Mouse (Mus musculus) cerebellum, adult 2 months (tissue): Measurements from ENCODE around the gene Rasgef1b.

Source experiments
- CTCF ChIP-seq: fragments of 200-500 bp; IDR thresholded peaks from 2 replicates; pipeline ENCODE4 v1.5.1; 2011; ENCODE audit warnings: low read depth, mild to moderate bottlenecking, control low read depth, low read length, moderate library complexity, borderline replicate concordance; ENCODE audit not compliant: insufficient read depth
- POLR2A ChIP-seq: fragments of 200-500 bp; IDR thresholded peaks from 2 replicates; pipeline ENCODE4 v1.6.1; 2011; ENCODE audit warnings: low read length, control low read depth, borderline replicate concordance; ENCODE audit not compliant: insufficient read depth

DNA sequence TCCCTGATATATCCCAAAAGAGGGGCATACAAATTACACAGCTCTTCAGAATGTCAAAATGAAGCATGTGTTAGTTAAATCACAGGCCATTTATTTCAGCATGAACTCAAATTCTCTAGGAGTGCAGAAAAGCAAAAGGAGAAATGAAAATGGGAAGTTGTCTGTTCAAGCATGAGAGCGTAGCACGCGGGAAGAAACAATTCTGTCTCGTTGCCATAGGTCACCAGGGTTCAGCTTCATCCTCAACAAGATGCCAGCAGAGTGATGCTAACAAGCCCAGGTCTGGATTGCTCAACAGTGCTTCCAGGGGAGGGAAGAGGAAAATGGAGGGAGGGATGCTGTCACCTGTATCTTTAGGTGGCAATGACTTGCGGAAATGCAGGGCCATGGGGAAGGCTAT lies 346.1 kb downstream of the Rasgef1b start:
- TF ChIP-seq POLR2A (no peak), CTCF (no peak)
